14 mouse cellular contexts compared by ENCODE assay signal in the genomic region with DNA sequence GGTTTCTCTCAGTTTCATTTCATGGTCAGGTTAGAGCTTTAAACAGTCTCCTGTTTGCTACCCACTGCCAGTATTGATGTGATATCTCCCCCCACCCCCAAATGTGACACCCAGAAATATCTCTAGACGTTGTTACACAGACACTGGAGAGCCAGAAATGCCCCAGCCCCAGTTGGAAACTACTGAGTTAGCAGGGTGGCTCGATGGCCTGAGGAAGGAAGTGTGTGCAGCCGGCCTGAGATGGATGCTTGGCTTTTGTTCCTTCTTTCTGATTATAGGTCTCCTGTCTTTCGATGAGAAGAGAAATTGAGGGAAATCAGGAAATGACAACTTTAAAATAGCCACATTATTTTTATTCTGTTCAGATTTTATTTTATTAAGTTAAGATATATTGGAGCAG. TPM values are rescaled to one million over a fixed set of nuclear protein-coding genes. Genes with fewer than 3 reads are reported as not detected.
DNase-seq lines count a peak whose midpoint lies in the region; TF ChIP-seq lines count a peak whose summit lies in the region.
"Had no signal": no experiment of that assay in that cellular context is flagged by ENCODE, and none has a peak within 500 bp of the region (broad histone marks: within the 10 kb centered on the region; RNA-seq: fewer than 3 reads in every experiment).

No protein-coding gene starts in this region.

- H3K27ac ChIP-seq in kidney, adult 2 months (ENCODE audit: insufficient read depth, low read depth, low read length): peak overlapping the region; percentile 44; the same call in 1 of the 2 replicates
- H3K27ac ChIP-seq in brown adipose tissue, adult 24 weeks (replicated peaks; ENCODE audit: low read depth, low read length): peak overlapping the region; percentile 42
- H3K27ac ChIP-seq: intestine, embryonic 15.5 days; neural tube, embryonic 12.5 days had no signal

- H3K4me3 ChIP-seq in kidney, adult 2 months (ENCODE audit: insufficient read depth, low read depth, low read length): no peak overlapping the region
- no peak overlapping the region for H3K4me3 ChIP-seq in brown adipose tissue, adult 24 weeks (ENCODE audit: insufficient read depth, low read depth, low read length)
- H3K4me3 ChIP-seq: erythroblast, embryonic 14.5 days; intestine, embryonic 15.5 days; neural tube, embryonic 12.5 days had no signal

- TF ChIP-seq CTCF in kidney, adult 2 months (conservative IDR thresholded peaks at IDR 0.05; ENCODE audit: insufficient read depth, insufficient read length, low read depth, low read length): no peak

- H3K36me3 ChIP-seq in kidney, adult 2 months (ENCODE audit: control insufficient read depth, insufficient read depth, low read length): no peaks in the 10 kb centered on the region

- TF ChIP-seq POLR2A in kidney, adult 2 months (IDR thresholded peaks at IDR 0.05; ENCODE audit: low read depth, low read length): no peak

- H3K27me3 ChIP-seq in kidney, adult 2 months (replicated peaks; ENCODE audit: control insufficient read depth, insufficient read depth, low read length): no peaks in the 10 kb centered on the region
- H3K27me3 ChIP-seq: intestine, embryonic 15.5 days; neural tube, embryonic 12.5 days had no signal

- 41% methylated on average over 4 of the region's 4 CpGs for WGBS in kidney, adult 2 months

- H3K4me1 ChIP-seq in kidney, adult 2 months (ENCODE audit: control insufficient read depth, insufficient read depth, low read length): peaks cover 20% of the 10 kb centered on the region
- H3K4me1 ChIP-seq in brown adipose tissue, adult 24 weeks (ENCODE audit: control insufficient read depth, insufficient read depth, insufficient read length, low read length): peaks cover 32% of the 10 kb centered on the region
- H3K4me1 ChIP-seq: intestine, embryonic 15.5 days; neural tube, embryonic 12.5 days had no signal

- no peak for DNase-seq in kidney, adult 2 months
- DNase-seq in kidney, postnatal 25 days: no peak
- peak; percentile 42 for DNase-seq in right cerebral cortex, postnatal 10 days (ENCODE audit: low spot score in 2 of 2)
- DNase-seq in right cerebral cortex, adult 2 months (ENCODE audit: low spot score in 2 of 2): no peak
- no peak for DNase-seq in ovary, adult 18-20 months (ENCODE audit: low spot score)
- DNase-seq in left cerebral cortex, adult 8-10 months (ENCODE audit: low spot score in 2 of 2): no peak
- DNase-seq: cerebellum, postnatal 10 days; gastrocnemius, postnatal 36 days; heart, postnatal 4 days; kidney, postnatal 10 days had no signal

RNA-seq across cellular contexts. Expression of gene Wasf2, which starts 8.7 kb away (rescaled TPM):
- 37.0 and 45.7 TPM in 2 replicates for polyA plus RNA-seq in kidney, adult 2 months (2012; rRNA removed)
- 39.6 and 39.8 TPM in 2 replicates for polyA plus RNA-seq in brown adipose tissue, adult 24 weeks (2012; ENCODE audit: insufficient read depth, insufficient read length, missing spikeins)
- 10 to 100 TPM; 27.4 to 42.1 (median 38.9) TPM for total RNA-seq in left cerebral cortex, adult 8-10 months (2022)

Comparison
In these comparisons a context has a peak if more than half of its experiments do, and no peak if none do; other contexts are left out.
1. DNase-seq: peak in right cerebral cortex, postnatal 10 days (2 of 2); none in kidney, adult 2 months (single experiment), kidney, postnatal 25 days (0 of 2), right cerebral cortex, adult 2 months (0 of 2), ovary, adult 18-20 months (single experiment) and left cerebral cortex, adult 8-10 months (0 of 2).